Mouse (Mus musculus) midbrain, embryonic 16.5 days (tissue): ENCODE data around the gene Efcab5. TPM values are rescaled to one million over a fixed set of nuclear protein-coding genes. Genes with fewer than 3 reads are reported as not detected.
"Not testable (repeated sequence)": the region's sequence is repeated elsewhere in the genome, so short reads cannot be mapped to it uniquely, and the experiment has no call there.

Experiments used
- ATAC-seq: fragments of 200-750 bp; cut with Nextera tagmentation; 2 replicates; pipeline ENCODE4 v1.8.0; 2017; ENCODE audit warnings: moderate TSS enrichment
- H3K27ac ChIP-seq: fragments of 300-500 bp; sonication (generic); 2 replicates; pipeline ENCODE4 v1.5.1; 2014; ENCODE audit warnings: mild to moderate bottlenecking, low read length, mixed read lengths
- H3K27me3 ChIP-seq: fragments of 300-500 bp; sonication (generic); 2 replicates; pipeline ENCODE4 v1.6.1; 2014; ENCODE audit warnings: low read depth, low read length, mixed read lengths; ENCODE audit not compliant: control insufficient read depth, insufficient read depth
- H3K36me3 ChIP-seq: fragments of 300-500 bp; sonication (generic); 2 replicates; pipeline ENCODE4 v1.6.1; 2014; ENCODE audit warnings: mild to moderate bottlenecking, low read length, moderate library complexity, mixed read lengths; ENCODE audit not compliant: control insufficient read depth, insufficient read depth
- H3K4me1 ChIP-seq: fragments of 300-500 bp; sonication (generic); 2 replicates; pipeline ENCODE4 v1.6.1; 2014; ENCODE audit warnings: mild to moderate bottlenecking, low read length, mixed read lengths; ENCODE audit not compliant: control insufficient read depth, insufficient read depth
- H3K4me2 ChIP-seq: fragments of 300-500 bp; sonication (generic); 2 replicates; pipeline ENCODE4 v1.6.1; 2014; ENCODE audit warnings: mild to moderate bottlenecking, low read length, mixed read lengths
- H3K4me3 ChIP-seq: fragments of 300-500 bp; sonication (generic); 2 replicates; pipeline ENCODE4 v1.5.1; 2014; ENCODE audit warnings: low read depth, mild to moderate bottlenecking, low read length, moderate library complexity, mixed read lengths
- H3K9ac ChIP-seq: fragments of 300-500 bp; sonication (generic); 2 replicates; pipeline ENCODE4 v1.6.1; 2014; ENCODE audit warnings: low read depth, low read length, mixed read lengths
- H3K9me3 ChIP-seq: fragments of 300-500 bp; sonication (generic); replicated peaks from 2 replicates; pipeline ENCODE4 v1.6.1; 2014; ENCODE audit warnings: mild to moderate bottlenecking, low read length, mixed read lengths; ENCODE audit not compliant: control insufficient read depth, poor library complexity, severe bottlenecking
- WGBS: fragments of 180-500 bp; shearing (Covaris S2); extraction: QIAGEN DNeasy Blood & Tissue Kit; methylation state at CpG from one replicate; pipeline ENCODE4 v1.1.7; 2014; 5-methylcytosine and 5-hydroxymethylcytosine counted together
- polyA plus RNA-seq: library from polyadenylated mRNA; unstranded; fragments of >200 nt; fragmentation: Nextera tagmentation; extraction: Ambion mirVana; gene quantifications from 2 replicates; pipeline ENCODE4 v1.2.1, GENCODE M21; 2015

Gene Efcab5
- polyA plus RNA-seq, 1 experiment from 2014 or later: 1.5 TPM

DNA sequence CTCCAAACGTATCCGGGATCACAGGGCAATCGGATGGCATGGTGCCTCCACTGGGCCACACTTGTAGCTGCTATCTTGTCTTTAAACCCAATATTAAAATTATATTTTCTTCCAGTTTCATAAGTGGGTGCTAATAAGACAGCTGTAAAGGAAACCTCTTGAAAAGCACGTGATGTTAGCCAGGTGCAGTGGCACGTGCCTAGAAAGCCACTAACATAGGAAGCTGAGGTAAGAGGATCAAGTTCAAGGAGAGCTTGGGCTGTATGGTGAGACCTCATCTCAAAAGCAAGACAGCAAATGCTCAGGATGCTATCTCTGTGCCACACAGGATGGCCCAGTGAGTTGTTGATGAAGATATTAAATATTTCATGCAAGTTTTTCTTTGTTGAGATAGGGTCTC is 34.6 kb downstream of the Efcab5 start:
- no peaks in the 10 kb centered on the region for H3K9me3 ChIP-seq
- no peak overlapping the region for H3K4me2 ChIP-seq
- no peak for ATAC-seq
- 82% methylated on average over 5 of the region's 5 CpGs for WGBS
- no peak overlapping the region for H3K27ac ChIP-seq
- no peaks in the 10 kb centered on the region for H3K27me3 ChIP-seq
- no peak overlapping the region for H3K4me3 ChIP-seq
- no peaks in the 10 kb centered on the region for H3K4me1 ChIP-seq
- no peaks in the 10 kb centered on the region for H3K36me3 ChIP-seq
- no peak overlapping the region for H3K9ac ChIP-seq

GRCm38 (mm10) chr11:77150806-77151205 is 38.0 kb downstream of the Efcab5 start:
- H3K27ac ChIP-seq: no peak overlapping the region
- ATAC-seq: no peak
- H3K36me3 ChIP-seq: no peaks in the 10 kb centered on the region
- no peak overlapping the region for H3K4me3 ChIP-seq
- no peaks in the 10 kb centered on the region for H3K4me1 ChIP-seq
- H3K27me3 ChIP-seq: no peaks in the 10 kb centered on the region
- no peak overlapping the region for H3K4me2 ChIP-seq
- H3K9ac ChIP-seq: no peak overlapping the region
- WGBS: 93% methylated on average over 6 of the region's 6 CpGs
- H3K9me3 ChIP-seq: no peaks in the 10 kb centered on the region

GRCm38 (mm10) chr11:77149783-77150630 is 38.8 kb downstream of the Efcab5 start:
- H3K9ac ChIP-seq, H3K9me3 ChIP-seq, H3K27ac ChIP-seq, H3K4me2 ChIP-seq, H3K36me3 ChIP-seq, H3K4me1 ChIP-seq, H3K27me3 ChIP-seq, ATAC-seq, H3K4me3 ChIP-seq: not testable (repeated sequence)
- 92% methylated on average over 21 of the region's 22 CpGs for WGBS

DNA sequence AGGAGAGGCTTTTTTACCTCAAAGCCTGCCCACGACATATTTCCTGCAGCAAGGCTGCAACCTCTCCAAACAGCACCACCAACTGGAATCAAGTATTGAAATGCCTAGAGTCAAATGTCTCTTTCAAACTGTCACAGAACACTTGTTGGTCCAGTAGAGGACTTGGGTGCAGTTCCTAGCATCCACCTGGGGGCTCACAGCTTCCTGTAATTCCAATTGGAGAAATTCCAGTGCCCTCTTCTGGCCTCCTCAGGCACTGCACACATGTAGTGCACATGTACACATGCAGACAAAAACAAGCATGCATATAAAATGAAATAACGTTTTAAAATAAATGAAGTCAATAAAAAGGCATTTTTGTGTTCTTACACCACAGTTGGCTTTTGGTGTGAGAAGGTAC is 40.0 kb downstream of the Efcab5 start:
- Histone ChIP-seq H3K36me3 (no peaks in the 10 kb centered on the region), H3K4me3 (no peak overlapping the region), H3K4me2 (no peak overlapping the region), H3K27me3 (no peaks in the 10 kb centered on the region), H3K27ac (no peak overlapping the region), H3K9me3 (no peaks in the 10 kb centered on the region), H3K9ac (no peak overlapping the region), H3K4me1 (no peaks in the 10 kb centered on the region)
- 85% methylated on average over 2 of the region's 2 CpGs for WGBS
- ATAC-seq: no peak

DNA sequence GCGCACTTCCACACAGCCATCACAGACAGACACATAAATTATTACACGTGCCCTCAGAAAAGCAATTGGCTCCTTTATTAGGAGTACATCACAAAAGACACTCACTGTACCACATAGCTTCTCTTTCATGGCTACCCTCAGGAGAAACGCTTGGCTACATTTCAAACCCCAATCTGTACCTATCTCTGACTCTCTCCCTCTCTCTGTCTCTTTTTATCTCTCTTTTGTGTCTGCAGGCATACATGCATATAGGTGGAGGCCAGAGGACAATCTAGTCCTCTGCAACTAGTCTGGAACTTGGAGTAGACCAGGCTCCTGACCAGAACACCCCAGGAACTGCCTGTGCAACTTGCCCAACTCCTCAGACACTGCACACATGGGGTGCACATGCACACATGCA is 41.0 kb downstream of the Efcab5 start:
- Histone ChIP-seq H3K4me1 (no peaks in the 10 kb centered on the region), H3K27ac (no peak overlapping the region), H3K4me2 (no peak overlapping the region), H3K27me3 (no peaks in the 10 kb centered on the region), H3K4me3 (no peak overlapping the region), H3K9me3 (no peaks in the 10 kb centered on the region), H3K36me3 (no peaks in the 10 kb centered on the region), H3K9ac (no peak overlapping the region)
- 93% methylated on average over 3 of the region's 3 CpGs for WGBS
- no peak for ATAC-seq

GRCm38 (mm10) chr11:77145423-77145822 is 43.3 kb downstream of the Efcab5 start:
- Histone ChIP-seq H3K27ac (no peak overlapping the region), H3K27me3 (no peaks in the 10 kb centered on the region), H3K4me3 (no peak overlapping the region), H3K36me3 (no peaks in the 10 kb centered on the region), H3K4me2 (no peak overlapping the region), H3K9ac (no peak overlapping the region), H3K9me3 (no peaks in the 10 kb centered on the region), H3K4me1 (no peaks in the 10 kb centered on the region)
- 81% methylated on average over 4 of the region's 4 CpGs for WGBS
- no peak for ATAC-seq

DNA sequence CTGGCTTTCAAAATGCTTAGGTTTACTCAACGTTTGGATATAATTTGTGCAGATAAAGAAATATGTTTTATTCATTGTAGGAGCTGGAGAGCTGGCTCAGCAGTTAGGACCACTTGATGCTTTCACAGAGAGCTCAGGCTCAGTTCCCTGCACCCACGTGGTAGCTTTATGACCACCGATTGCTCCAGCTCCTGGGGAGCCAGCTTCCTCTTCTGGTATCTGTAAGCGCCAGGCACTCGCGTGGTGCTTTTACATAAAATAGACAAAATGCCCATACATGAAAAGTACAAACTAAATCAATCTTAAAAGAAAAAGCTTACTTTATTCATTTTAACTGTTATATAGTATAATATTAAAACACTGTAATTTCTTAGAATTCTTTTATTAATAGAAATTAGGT is 46.8 kb downstream of the Efcab5 start:
- H3K4me3 ChIP-seq: no peak overlapping the region
- H3K9me3 ChIP-seq: no peaks in the 10 kb centered on the region
- H3K27ac ChIP-seq: no peak overlapping the region
- H3K4me1 ChIP-seq: no peaks in the 10 kb centered on the region
- H3K4me2 ChIP-seq: no peak overlapping the region
- no peak for ATAC-seq
- WGBS: 80% methylated on average over 6 of the region's 6 CpGs
- no peak overlapping the region for H3K9ac ChIP-seq
- H3K36me3 ChIP-seq: no peaks in the 10 kb centered on the region
- no peaks in the 10 kb centered on the region for H3K27me3 ChIP-seq

DNA sequence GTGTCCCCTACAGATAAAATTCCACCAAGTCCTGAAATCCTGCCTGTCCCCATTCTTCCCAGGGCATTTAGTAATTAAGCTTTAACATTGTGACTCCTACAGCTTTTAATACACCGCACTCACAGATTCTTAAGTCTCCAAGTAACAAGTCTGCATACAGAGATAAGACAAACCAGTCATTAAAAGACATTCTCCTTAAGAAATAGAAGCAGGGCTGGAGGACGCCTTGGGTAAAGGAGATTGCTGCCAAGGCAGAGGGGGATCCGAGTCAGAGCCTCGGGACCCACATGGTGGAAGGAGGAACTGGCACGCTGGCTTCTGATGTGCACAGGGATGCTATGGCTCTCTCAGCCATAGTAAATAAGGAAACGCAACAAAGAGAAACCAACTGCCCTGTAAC is 48.8 kb downstream of the Efcab5 start:
- Histone ChIP-seq H3K27ac (no peak overlapping the region), H3K27me3 (no peaks in the 10 kb centered on the region), H3K36me3 (no peaks in the 10 kb centered on the region), H3K9ac (no peak overlapping the region), H3K4me2 (no peak overlapping the region), H3K4me1 (no peaks in the 10 kb centered on the region), H3K4me3 (no peak overlapping the region), H3K9me3 (no peaks in the 10 kb centered on the region)
- WGBS: 83% methylated on average over 6 of the region's 6 CpGs
- no peak for ATAC-seq

GRCm38 (mm10) chr11:77133450-77133849 is 55.3 kb downstream of the Efcab5 start:
- no peak overlapping the region for H3K4me2 ChIP-seq
- no peaks in the 10 kb centered on the region for H3K4me1 ChIP-seq
- no peak for ATAC-seq
- H3K27me3 ChIP-seq: no peaks in the 10 kb centered on the region
- no peak overlapping the region for H3K9ac ChIP-seq
- no peak overlapping the region for H3K4me3 ChIP-seq
- no peaks in the 10 kb centered on the region for H3K9me3 ChIP-seq
- WGBS: 97% methylated on average over 4 of the region's 4 CpGs
- H3K27ac ChIP-seq: no peak overlapping the region
- no peaks in the 10 kb centered on the region for H3K36me3 ChIP-seq
